Mouse (Mus musculus): ENCODE results near the gene Wwc1.
A peak's percentile ranks its signal among the peaks of the same experiment; 100 is the strongest.

Gene Wwc1

DNA sequence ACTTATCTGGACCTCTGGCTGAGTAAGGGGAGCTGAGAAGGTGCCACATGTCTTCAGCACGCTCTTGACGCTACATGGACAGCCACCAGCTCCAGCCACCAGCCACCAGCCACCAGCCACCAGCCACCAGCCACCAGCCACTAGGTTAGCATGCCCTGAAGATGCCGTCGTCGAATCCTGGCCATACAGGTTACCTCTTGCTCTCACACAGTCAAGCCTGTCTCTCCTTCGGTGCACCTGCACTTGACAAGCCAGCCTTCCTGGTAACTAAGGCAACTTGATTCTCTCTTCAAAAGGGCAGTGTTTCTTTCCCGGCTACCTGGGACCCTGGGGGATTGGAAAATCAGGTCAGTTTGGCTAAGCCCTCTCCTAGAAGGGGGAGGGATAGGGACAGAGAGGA is 7.2 kb downstream of the Wwc1 start:
- DNase-seq (ENCODE audit: low read depth, low spot score): no peak

DNA sequence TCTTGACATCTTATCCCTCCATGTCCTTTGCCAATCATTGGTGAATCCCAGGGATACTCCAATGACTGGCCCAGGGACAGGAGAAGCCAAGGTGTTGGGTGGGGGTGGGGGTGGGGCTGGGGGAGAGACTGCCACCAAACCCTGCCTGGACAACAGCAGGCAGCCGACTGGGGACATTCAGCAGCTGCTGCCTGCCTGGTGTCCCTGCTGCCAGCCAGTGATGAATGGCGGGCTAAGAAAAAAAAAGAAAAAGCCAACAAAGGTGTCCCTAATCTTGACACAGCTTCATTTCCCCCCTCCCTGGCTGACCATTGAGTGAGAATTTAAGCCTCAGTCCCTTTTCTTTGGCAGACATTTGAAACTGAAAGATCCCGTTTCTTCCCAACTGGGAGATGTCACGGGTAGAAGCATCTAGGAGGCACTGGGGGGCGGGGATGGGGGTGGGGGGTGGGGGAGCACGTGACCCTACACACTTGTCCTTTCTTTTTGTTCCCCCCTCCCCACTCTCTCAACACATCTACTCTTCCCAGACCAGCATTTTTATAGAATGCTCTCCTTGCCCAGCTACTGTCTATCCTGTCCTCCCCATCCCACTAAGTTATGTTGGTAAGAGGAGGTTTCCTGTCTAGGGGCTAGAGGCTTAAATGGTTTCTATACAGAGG is 7.9 kb downstream of the Wwc1 start:
- no peak for DNase-seq (ENCODE audit: low read depth, low spot score)

GRCm38 (mm10) chr11:35970806-35971705 is 9.3 kb downstream of the Wwc1 start:
- peak; percentile 60 for DNase-seq (ENCODE audit: low read depth, low spot score)

GRCm38 (mm10) chr11:35968291-35968690 is 12.0 kb downstream of the Wwc1 start:
- DNase-seq (ENCODE audit: low read depth, low spot score): no peak

DNA sequence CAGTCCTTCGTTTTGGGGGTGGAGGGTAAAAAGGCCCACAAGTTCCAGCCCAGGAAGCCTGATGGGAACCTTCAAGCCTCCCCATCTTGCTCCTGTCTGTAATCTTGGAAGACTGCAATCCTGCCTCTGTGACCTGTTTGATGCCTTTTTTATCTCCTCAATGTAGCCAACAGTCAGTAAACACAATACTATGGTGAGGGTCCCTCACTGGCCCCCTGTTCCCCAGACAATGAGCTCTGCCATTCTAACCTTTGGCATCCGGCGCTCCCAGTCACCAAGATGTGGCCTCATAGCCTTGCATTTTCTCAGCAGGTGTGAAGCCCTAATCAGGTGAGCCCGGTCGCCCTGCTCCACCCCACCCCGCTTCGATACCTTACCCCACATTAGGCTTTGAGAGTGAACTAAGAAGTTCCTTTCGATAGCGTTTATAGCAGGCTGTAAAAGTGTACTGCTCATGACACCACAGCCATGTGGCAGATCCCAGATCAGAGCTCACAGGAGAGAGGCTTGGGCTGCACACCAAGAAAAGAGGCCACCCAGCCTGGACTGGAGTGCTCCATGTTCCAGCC is 16.3 kb downstream of the Wwc1 start:
- DNase-seq (ENCODE audit: low read depth, low spot score): no peak

GRCm38 (mm10) chr11:35963554-35963953 is 16.8 kb downstream of the Wwc1 start:
- DNase-seq (ENCODE audit: low read depth, low spot score): no peak

DNA sequence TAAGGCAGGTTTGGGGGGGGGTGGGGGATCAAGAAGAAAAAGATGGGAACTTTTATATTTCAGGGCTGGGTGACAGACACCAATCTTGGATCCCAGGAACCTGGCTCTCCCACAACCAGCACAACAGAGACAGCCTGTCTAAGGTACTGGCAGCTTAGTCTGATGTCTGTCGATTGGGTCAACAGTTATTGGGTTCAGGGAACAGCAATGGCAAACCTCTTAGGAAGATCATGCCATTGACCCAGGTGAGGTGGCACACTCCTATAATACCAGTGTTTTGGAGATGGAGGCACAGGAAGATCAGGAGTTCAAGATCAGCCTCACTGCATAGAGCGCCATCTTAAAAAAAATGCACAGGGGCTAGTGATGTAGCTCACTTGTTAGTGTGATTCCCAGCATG is 17.9 kb downstream of the Wwc1 start:
- DNase-seq (ENCODE audit: low read depth, low spot score): no peak

- DNase-seq (ENCODE audit: low read depth, low spot score): no peak
Measured at GRCm38 (mm10) chr11:35959270-35959669, 21.1 kb downstream of the Wwc1 start.

DNA sequence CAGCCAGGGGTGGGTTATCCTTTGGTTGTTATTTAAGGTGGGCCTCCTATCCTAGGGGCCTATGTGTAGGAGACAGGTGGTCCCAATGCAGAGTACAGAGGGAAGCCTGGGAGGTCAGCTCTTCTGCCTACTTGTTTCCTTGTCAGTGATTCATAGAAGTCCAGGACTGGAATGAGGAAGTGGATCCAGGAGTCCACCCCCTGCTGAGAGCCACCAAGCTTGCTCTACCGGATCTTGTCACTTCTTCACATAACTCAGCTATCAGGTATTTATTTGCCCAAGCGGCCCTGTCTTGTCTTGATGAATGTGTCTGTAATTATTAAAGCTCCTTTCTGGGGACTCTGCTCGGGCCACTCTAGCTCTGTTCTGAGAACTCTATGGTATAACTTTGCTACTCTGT is 24.8 kb downstream of the Wwc1 start:
- peak; percentile 58 for DNase-seq (ENCODE audit: low read depth, low spot score)

DNA sequence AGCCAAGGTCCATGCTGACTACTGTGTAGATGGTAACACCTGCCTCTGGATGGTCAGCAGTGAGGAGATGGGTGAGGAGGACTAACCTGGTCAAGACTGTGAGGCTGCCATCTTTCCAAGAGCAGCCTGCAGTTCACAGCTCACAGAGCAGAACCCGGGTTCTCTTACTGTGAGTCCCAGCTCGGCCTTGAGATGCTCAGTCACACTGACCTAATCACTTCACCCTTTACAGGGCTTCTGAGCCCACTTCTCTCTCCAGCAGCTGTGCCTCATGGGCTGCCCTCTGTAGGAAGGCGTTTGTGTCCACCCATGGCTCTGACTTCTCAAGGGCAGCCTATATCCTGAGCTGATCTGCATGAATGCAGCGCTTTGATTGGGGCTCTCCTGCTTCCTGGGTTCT is 27.1 kb downstream of the Wwc1 start:
- no peak for DNase-seq (ENCODE audit: low read depth, low spot score)

DNA sequence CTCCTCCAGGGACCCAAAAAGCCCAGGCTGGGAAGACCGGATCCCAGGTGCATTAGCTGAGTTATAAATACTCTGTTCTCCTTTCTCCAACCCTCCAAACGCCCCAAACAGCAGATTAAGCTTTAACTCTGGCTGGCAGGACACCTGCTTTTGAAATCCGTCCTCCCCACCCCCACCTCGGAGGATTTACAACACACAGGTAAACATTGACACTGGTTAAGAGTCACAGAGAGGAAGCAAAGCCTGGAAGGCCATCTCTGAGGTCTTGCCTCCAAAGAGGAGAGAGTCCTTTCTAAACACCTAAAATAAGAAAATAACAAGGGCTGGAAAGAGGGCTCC is 28.6 kb downstream of the Wwc1 start:
- DNase-seq (ENCODE audit: low read depth, low spot score): no peak

DNA sequence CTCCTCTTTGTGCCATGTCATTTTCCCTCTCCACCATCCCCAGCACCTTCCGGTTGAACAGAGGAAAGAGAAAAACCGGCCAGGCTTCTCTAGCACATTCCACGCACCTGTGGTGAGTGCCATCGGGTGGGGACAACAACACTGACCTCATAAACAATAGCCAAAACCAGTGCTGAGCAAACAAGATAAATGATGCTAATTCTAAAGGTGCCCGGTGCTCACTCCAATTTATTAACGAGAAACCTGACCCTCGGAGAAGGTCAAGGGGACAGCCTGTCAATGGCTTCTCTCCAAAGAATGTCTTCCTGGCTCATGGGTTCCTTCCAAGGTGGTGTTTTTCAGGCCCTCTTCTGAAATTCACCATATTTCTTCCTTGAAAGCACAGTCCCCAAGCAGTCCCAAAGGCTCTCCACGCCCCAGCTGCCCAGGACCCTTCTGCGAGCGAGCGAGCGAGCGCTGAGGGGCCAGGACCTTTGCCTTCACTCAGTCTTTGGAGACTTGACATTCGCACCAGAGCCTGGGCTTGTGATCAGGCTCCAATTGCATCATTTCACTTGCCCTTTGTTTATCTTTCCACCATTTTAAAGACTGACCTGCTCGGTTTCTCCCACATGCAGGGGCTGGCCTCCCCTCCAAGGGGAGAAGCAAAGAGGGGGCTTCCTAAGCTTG is 29.1 kb downstream of the Wwc1 start:
- no peak for DNase-seq (ENCODE audit: low read depth, low spot score)

- no peak for DNase-seq (ENCODE audit: low read depth, low spot score)
Measured at GRCm38 (mm10) chr11:35950466-35950865, 29.9 kb downstream of the Wwc1 start.

DNA sequence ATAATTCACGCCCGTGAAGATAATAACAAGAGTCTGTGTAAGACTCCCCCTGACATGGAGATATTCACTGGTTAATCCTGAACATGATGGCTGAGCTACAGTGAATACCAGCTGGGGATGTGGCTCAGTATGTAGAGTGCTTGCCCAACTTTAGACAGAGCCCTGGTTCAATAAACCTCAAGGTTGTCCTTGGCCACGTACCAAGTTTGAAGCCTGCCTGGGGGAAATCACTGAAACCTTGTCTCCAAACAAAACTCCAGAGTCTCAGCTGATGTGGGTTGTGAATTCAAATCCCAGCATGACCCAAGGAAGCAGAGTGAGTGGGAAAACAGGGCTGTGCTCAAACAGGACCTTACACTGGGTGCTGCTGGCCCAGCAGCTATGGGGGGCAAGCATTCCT is 30.3 kb downstream of the Wwc1 start:
- peak; percentile 32 for DNase-seq (ENCODE audit: low read depth, low spot score)

DNA sequence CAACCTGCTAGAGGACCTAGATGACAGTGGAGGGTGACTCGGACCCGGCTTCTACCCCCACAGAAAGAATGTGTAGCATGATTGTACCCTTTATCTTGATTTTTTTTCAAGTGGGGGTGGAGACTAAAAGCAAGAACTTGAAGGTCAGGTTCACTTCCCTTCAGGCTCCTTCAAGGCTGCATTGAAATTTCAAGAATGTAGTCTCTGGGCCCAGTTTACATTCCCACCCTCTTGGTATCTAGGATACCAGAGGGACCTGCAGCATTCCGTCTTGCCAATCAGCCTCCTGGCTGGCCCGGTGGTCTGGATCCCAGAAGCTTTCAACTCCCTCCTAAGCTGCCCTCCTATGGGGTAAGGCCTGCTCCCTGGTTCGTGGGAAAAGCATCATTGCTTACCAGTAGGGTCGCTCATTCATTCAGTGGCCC is 31.9 kb downstream of the Wwc1 start:
- DNase-seq (ENCODE audit: low read depth, low spot score): peak; percentile 60

DNA sequence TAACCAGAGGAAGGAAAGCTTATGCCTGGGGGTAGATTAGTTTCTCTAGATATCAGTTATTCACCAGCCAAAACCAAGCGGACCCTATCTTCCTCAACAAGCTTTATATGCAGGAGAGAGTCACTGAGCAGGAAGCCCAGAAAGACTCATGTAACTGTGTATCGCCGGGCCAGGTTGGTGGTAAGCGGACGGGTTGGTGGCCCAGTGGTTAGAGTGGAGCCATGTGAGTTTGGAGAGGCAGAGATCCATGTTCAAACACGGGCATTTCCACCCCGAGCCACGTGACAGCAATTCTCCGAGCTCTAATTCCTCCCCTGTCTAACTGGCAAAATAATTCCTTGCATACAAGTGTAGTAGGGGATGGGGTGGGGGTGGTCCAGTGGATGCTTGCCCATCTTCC is 32.4 kb downstream of the Wwc1 start:
- no peak for DNase-seq (ENCODE audit: low read depth, low spot score)

- DNase-seq (ENCODE audit: low read depth, low spot score): no peak
Measured at GRCm38 (mm10) chr11:35945187-35945586, 35.1 kb downstream of the Wwc1 start.

DNA sequence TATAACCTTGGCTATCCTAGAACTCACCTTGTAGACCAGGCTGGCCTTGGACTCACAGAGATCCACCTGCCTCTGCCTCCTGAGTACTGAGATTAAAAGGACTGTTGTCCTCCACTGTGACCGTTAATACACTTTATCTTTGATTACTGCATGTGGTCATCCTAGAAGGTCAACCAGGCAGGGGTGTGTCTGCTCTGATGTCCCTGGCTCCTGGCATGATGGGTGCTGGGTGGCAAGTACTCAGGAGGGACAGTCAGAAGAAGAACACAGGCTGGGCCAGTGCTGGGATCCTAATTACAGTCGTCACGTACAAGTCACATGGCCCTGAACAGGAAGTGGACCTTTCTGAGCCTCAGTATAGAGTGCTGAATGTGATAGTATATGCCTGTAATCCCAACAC is 38.7 kb downstream of the Wwc1 start:
- no peak for DNase-seq (ENCODE audit: low read depth, low spot score)

DNA sequence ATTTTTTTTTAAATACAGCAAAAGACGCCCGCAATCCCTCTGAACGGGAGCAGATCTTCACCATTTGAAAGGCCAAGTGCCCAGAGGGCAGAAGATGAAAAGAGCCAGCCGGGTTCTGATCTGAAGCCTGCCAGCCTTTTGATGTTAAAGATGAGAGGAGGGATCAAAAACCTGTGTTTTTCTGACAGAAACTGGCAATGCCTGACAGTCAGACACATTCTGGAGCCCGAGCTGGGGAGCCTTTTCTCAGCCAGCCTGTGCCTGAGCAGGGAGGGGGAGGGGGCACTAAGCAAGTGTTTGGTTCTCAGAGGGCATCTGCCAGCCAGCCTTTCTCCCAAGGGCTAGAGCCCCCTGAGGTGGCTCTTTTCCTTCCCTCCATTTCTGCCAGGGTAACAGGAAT is 39.3 kb downstream of the Wwc1 start:
- DNase-seq (ENCODE audit: low read depth, low spot score): no peak

- no peak for DNase-seq (ENCODE audit: low read depth, low spot score)
Measured at GRCm38 (mm10) chr11:35938790-35939385, 41.4 kb downstream of the Wwc1 start.

GRCm38 (mm10) chr11:35935645-35936044 is 44.7 kb downstream of the Wwc1 start:
- no peak for DNase-seq (ENCODE audit: low read depth, low spot score)

DNA sequence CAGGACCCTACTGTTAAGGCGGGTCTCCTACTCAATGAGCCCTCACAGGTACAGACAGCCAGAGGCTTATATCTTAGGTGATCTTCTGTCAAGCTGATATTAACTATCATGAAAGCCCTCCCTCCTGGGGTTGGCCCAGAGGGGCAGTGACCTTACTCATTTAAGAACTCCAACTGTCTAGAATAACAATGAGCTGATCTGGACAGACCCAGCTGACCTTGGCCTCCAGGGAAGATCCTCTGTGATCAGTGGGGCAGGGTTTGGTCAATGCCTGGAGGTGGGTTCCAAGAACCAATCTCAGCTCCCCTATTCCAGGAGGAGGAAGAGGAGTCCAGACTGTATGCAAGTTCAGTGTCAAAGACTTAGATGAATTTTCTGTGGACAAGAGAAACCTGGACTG is 45.2 kb downstream of the Wwc1 start:
- no peak for DNase-seq (ENCODE audit: low read depth, low spot score)

Data from 3T3-L1 (cell line).